Mouse (Mus musculus) neural tube, embryonic 11.5 days (tissue): ENCODE data around the gene Tmem174. TPM values are rescaled to one million over a fixed set of nuclear protein-coding genes. Genes with fewer than 3 reads are reported as not detected.

Experiments used
- ATAC-seq: fragments of 200-750 bp; cut with Nextera tagmentation; 2 replicates; pipeline ENCODE4 v1.8.0; 2017; ENCODE audit warnings: moderate number of reproducible peaks, mild to moderate bottlenecking, moderate TSS enrichment, moderate library complexity; ENCODE audit not compliant: insufficient read depth, low FRiP score, low TSS enrichment
- DNase-seq: peaks from one replicate; pipeline ENCODE4 v3.0.0-alpha.2; 2015; ENCODE audit warnings: low spot score
- H3K27ac ChIP-seq: fragments of 300-500 bp; sonication (generic); 2 replicates; pipeline ENCODE4 v1.5.1; 2014; ENCODE audit warnings: low read depth, mild to moderate bottlenecking, low read length
- H3K27me3 ChIP-seq: fragments of 300-500 bp; sonication (generic); 2 replicates; pipeline ENCODE4 v1.6.1; 2014; ENCODE audit warnings: mild to moderate bottlenecking, low read length, mixed read lengths; ENCODE audit not compliant: control insufficient read depth, insufficient read depth
- H3K36me3 ChIP-seq: fragments of 300-500 bp; sonication (generic); 2 replicates; pipeline ENCODE4 v1.6.1; 2014; ENCODE audit warnings: mild to moderate bottlenecking, low read length, moderate library complexity, mixed read lengths; ENCODE audit not compliant: control insufficient read depth, insufficient read depth
- H3K4me1 ChIP-seq: fragments of 300-500 bp; sonication (generic); 2 replicates; pipeline ENCODE4 v1.6.1; 2014; ENCODE audit warnings: low read length, mixed read lengths; ENCODE audit not compliant: control insufficient read depth, insufficient read depth
- H3K4me2 ChIP-seq: fragments of 300-500 bp; sonication (generic); 2 replicates; pipeline ENCODE4 v1.6.1; 2014; ENCODE audit warnings: low read depth, mild to moderate bottlenecking, moderate library complexity
- H3K4me3 ChIP-seq: fragments of 300-500 bp; sonication (generic); 2 replicates; pipeline ENCODE4 v1.5.1; 2014; ENCODE audit warnings: low read depth, low read length
- H3K9ac ChIP-seq: fragments of 300-500 bp; sonication (generic); 2 replicates; pipeline ENCODE4 v1.6.1; 2014; ENCODE audit warnings: mild to moderate bottlenecking, low read length
- H3K9me3 ChIP-seq: fragments of 300-500 bp; sonication (generic); 2 replicates; pipeline ENCODE4 v1.6.1; 2016; ENCODE audit warnings: low read length; ENCODE audit not compliant: control insufficient read depth
- WGBS: fragments of 180-500 bp; shearing (Covaris S2); extraction: QIAGEN DNeasy Blood & Tissue Kit; methylation state at CpG from one replicate; pipeline ENCODE4 v1.1.7; 2014; 5-methylcytosine and 5-hydroxymethylcytosine counted together
- polyA plus RNA-seq: library from polyadenylated mRNA; unstranded; fragments of >200 nt; fragmentation: Nextera tagmentation; extraction: Ambion mirVana; gene quantifications from 2 replicates; pipeline ENCODE4 v1.2.1, GENCODE M21; 2014

Tmem174 gene
- not detected in 2 replicates for polyA plus RNA-seq

- ATAC-seq (no peak), DNase-seq (no peak)
- no peak within 1 kb of the TSS for H3K27ac ChIP-seq
- H3K36me3 ChIP-seq, result no peaks in the 10 kb centered on the region
- no peak within 1 kb of the TSS for H3K4me3 ChIP-seq
- WGBS, result 92% methylated on average over 12 of the region's 12 CpGs
- no peaks in the 10 kb centered on the region for H3K27me3 ChIP-seq
- H3K9me3 ChIP-seq, result no peaks in the 10 kb centered on the region
- no peak within 1 kb of the TSS for H3K9ac ChIP-seq
- H3K4me2 ChIP-seq, result no peak within 1 kb of the TSS
- no peaks in the 10 kb centered on the region for H3K4me1 ChIP-seq
Observed at GRCm38 (mm10) chr13:98637145-98637544, at the start of gene Tmem174. Gene Tmem174, minus strand, starts transcription at chr13:98637410.

- no peak for ATAC-seq
- WGBS, result 60% methylated on average over 9 of the region's 9 CpGs
Observed at GRCm38 (mm10) chr13:98684144-98684900, 47.1 kb upstream of the Tmem174 start.

GRCm38 (mm10) chr13:98683412-98683811 is 46.2 kb upstream of the Tmem174 start:
- H3K36me3 ChIP-seq, result no peaks in the 10 kb centered on the region
- H3K27me3 ChIP-seq, result no peaks in the 10 kb centered on the region
- ATAC-seq (no peak), DNase-seq (no peak)
- no peak overlapping the region for H3K9ac ChIP-seq
- no peaks in the 10 kb centered on the region for H3K4me1 ChIP-seq
- 95% methylated on average over 2 of the region's 2 CpGs for WGBS
- no peaks in the 10 kb centered on the region for H3K9me3 ChIP-seq
- no peak overlapping the region for H3K4me2 ChIP-seq
- H3K27ac ChIP-seq, result no peak overlapping the region
- no peak overlapping the region for H3K4me3 ChIP-seq

More at GRCm38 (mm10) chr13:98684144-98684900, 47.1 kb upstream of the Tmem174 start:
- no peaks in the 10 kb centered on the region for H3K36me3 ChIP-seq
- no peaks in the 10 kb centered on the region for H3K9me3 ChIP-seq
- H3K27me3 ChIP-seq, result no peaks in the 10 kb centered on the region
- no peak for DNase-seq
- no peaks in the 10 kb centered on the region for H3K4me1 ChIP-seq
- H3K9ac ChIP-seq, result no peak overlapping the region
- H3K4me2 ChIP-seq, result no peak overlapping the region
- H3K27ac ChIP-seq, result no peak overlapping the region
- no peak overlapping the region for H3K4me3 ChIP-seq

GRCm38 (mm10) chr13:98680470-98681060 is 43.4 kb upstream of the Tmem174 start:
- DNase-seq (no peak), ATAC-seq (no peak)
- Histone ChIP-seq H3K36me3 (no peaks in the 10 kb centered on the region), H3K9ac (no peak overlapping the region), H3K4me2 (no peak overlapping the region), H3K27me3 (no peaks in the 10 kb centered on the region), H3K9me3 (no peaks in the 10 kb centered on the region), H3K27ac (no peak overlapping the region), H3K4me3 (no peak overlapping the region), H3K4me1 (no peaks in the 10 kb centered on the region)
- 87% methylated on average over 5 of the region's 5 CpGs for WGBS

GRCm38 (mm10) chr13:98679631-98680041 is 42.4 kb upstream of the Tmem174 start:
- ATAC-seq, result no peak
- H3K36me3 ChIP-seq, result no peaks in the 10 kb centered on the region
- no peak overlapping the region for H3K9ac ChIP-seq
- no peak overlapping the region for H3K4me2 ChIP-seq
- no peak overlapping the region for H3K27ac ChIP-seq
- no peaks in the 10 kb centered on the region for H3K4me1 ChIP-seq
- no peak overlapping the region for H3K4me3 ChIP-seq
- H3K27me3 ChIP-seq, result no peaks in the 10 kb centered on the region
- no peak for DNase-seq
- 62% methylated on average over 4 of the region's 4 CpGs for WGBS
- no peaks in the 10 kb centered on the region for H3K9me3 ChIP-seq

GRCm38 (mm10) chr13:98679230-98679629 is 42.0 kb upstream of the Tmem174 start:
- H3K27ac ChIP-seq, result no peak overlapping the region
- WGBS, result 91% methylated on average over 1 of the region's 1 CpGs
- ATAC-seq, result no peak

GRCm38 (mm10) chr13:98673922-98674321 is 36.7 kb upstream of the Tmem174 start:
- DNase-seq (no peak), ATAC-seq (no peak)
- Histone ChIP-seq H3K27me3 (no peaks in the 10 kb centered on the region), H3K36me3 (no peaks in the 10 kb centered on the region), H3K4me3 (no peak overlapping the region), H3K4me1 (no peaks in the 10 kb centered on the region), H3K9me3 (no peaks in the 10 kb centered on the region), H3K4me2 (no peak overlapping the region), H3K9ac (no peak overlapping the region), H3K27ac (no peak overlapping the region)
- WGBS, result 82% methylated on average over 4 of the region's 4 CpGs

More at GRCm38 (mm10) chr13:98679230-98679629, 42.0 kb upstream of the Tmem174 start:
- no peak for DNase-seq
- H3K9ac ChIP-seq, result no peak overlapping the region
- H3K4me2 ChIP-seq, result no peak overlapping the region
- H3K36me3 ChIP-seq, result no peaks in the 10 kb centered on the region
- H3K4me1 ChIP-seq, result no peaks in the 10 kb centered on the region
- H3K4me3 ChIP-seq, result no peak overlapping the region
- no peaks in the 10 kb centered on the region for H3K9me3 ChIP-seq
- no peaks in the 10 kb centered on the region for H3K27me3 ChIP-seq

GRCm38 (mm10) chr13:98669296-98669695 is 32.1 kb upstream of the Tmem174 start:
- 77% methylated on average over 3 of the region's 3 CpGs for WGBS
- Histone ChIP-seq H3K4me2 (no peak overlapping the region), H3K27ac (no peak overlapping the region), H3K27me3 (no peaks in the 10 kb centered on the region), H3K36me3 (no peaks in the 10 kb centered on the region), H3K4me3 (no peak overlapping the region), H3K9me3 (no peaks in the 10 kb centered on the region), H3K4me1 (no peaks in the 10 kb centered on the region), H3K9ac (no peak overlapping the region)
- no peak for DNase-seq
- no peak for ATAC-seq

GRCm38 (mm10) chr13:98667316-98667715 is 30.1 kb upstream of the Tmem174 start:
- 76% methylated on average over 3 of the region's 3 CpGs for WGBS
- no peaks in the 10 kb centered on the region for H3K27me3 ChIP-seq
- no peak overlapping the region for H3K4me2 ChIP-seq
- no peak overlapping the region for H3K27ac ChIP-seq
- H3K36me3 ChIP-seq, result no peaks in the 10 kb centered on the region
- no peak for DNase-seq
- no peaks in the 10 kb centered on the region for H3K9me3 ChIP-seq
- no peak overlapping the region for H3K9ac ChIP-seq
- no peaks in the 10 kb centered on the region for H3K4me1 ChIP-seq
- ATAC-seq, result no peak
- H3K4me3 ChIP-seq, result no peak overlapping the region
